Mouse (Mus musculus): ENCODE data around the gene Ly6f.

The Ly6f gene

GRCm38 (mm10) chr15:75318584-75318983 lies 50.4 kb downstream of the Ly6f start:
- no peak for DNase-seq (ENCODE audit: low spot score in 2 of 2)

GRCm38 (mm10) chr15:75320104-75320503 lies 51.9 kb downstream of the Ly6f start:
- no peak for DNase-seq (ENCODE audit: low spot score in 2 of 2)
